Mouse (Mus musculus) inflammation-experienced regulatory T-cells (primary cell): Measurements from ENCODE around the gene Pex19. TPM values are rescaled to one million over a fixed set of nuclear protein-coding genes. Genes with fewer than 3 reads are reported as not detected.

Experiments used
- polyA plus RNA-seq, 2 experiments: library from polyadenylated mRNA; unstranded; fragments of 100-300 nt; shearing (Covaris generic); gene quantifications; one replicate each; pipeline ENCODE4 v1.2.1; 2017

The Pex19 gene
- polyA plus RNA-seq: 10 to 100 TPM; 44.8 to 54.5 TPM

DNA sequence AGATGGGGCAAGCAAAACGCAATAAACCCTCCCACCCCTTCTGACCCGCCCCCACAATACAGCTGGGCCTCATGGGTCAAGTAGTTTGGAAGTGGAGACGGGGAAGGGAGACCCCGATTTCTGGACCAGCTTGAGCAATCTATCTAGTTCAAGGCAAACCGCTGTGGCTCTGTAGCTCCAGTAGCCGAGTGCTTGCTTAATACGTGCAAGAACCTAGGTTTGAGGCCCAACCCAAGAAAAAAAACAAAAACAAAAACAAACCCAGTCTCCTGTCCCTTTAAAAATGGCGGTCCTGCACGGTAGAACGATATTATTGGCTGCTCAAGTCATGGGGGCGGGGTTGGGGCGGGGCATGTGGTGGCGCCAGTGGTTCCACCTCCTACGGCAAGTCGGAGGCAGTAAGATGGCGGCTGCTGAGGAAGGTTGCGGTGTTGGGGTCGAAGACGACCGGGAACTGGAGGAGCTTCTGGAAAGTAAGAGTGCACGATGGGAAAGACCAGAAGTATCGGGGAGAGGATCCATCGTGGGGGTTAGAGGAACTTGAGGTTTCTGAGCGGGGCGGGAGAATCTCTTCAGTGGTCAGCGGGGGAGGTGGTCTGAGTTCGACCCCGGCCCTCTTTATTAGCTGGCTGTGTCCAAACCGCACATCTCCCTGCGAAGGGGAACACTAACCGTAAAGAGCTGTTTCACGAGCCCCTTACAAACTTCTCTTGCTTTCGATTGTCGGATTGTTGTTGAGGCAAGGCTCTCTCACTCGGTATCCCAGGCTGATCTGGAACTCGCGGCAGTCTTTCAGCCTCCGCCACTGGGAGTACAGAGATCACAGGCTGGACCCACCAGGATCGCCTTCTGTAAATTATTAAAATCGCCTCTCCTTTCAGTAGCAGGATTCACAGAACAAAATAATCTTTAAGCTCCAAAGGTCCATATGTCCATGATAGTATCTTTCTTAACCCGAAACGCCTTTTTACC is at the start of gene Pex19:
Gene Pex19, plus strand, starts transcription at position 380 of the 972 bp plus-strand sequence.

DNA sequence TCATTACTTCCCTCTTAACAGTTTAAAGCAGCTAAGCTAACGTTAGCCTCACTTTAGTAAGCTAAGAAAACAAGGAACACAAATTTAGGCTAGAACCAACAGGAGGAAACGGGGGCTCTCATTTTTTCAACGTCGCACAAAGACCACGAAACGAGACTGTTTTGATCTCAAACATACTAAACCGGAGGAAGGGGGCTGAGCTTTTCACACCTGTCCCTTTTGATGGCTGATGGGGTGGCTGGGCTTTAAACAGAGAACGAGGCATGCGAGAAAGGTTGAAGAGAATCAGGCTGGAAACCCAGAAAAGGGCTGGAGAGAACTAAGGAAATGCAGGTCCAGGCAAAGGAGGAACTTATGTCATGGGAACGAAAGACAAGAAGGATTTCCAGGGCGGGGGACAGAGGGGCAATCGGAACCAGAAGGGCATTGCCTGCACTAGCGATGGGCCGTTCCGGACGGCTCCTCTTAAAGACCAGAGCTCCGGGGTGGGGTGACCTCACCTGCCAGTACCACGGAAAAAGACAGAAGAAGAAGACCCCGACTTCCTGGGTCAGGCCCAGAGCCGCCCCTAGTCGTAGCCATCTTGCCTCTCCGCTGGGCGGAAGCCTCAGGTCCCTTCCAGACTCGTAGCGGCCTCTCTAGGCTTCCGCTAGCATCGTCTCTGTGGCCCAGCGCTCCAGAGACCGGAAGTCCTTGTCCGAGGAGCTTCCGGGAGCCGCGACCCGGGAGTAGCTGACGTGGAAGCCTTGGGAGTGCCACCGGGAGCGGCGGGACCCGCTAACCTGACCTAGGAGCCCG is 44.3 kb upstream of the Pex19 start, which contains the start of the genes Copa and Ncstn:
Gene Copa, plus strand, starts transcription at position 429 of the 798 bp plus-strand sequence.
Gene Ncstn, minus strand, starts transcription at position 695 of the 798 bp plus-strand sequence.

DNA sequence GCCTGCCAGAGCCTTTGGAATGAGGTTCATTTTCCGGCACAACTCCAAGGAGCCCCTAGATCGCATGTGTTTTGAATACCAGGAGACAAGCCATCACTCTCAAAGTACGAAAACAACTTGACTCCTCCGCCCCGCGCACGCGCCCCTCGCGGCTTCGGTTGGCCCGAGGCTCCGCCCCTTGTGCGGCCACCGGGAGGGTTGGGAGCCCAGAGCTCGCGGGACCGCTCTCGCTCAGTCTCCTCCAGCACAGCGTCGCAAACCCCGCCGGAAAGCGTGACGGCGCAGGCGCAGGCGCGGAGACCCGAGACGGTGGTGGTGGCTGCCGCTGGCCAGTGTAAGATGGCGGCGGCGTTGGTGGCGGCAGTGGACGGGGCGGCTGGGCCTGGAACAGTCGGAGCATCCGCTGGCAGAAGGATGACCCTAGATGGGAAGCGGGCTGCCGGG is 21.3 kb downstream of the Pex19 start, which contains the start of gene Dcaf8:
Gene Dcaf8, plus strand, starts transcription at position 250 of the 444 bp plus-strand sequence.

Other genes with a start within 250 kb of the Pex19 start
- under 1 TPM; 0.32 to 0.47 TPM for gene Gm10521, start 231.1 kb upstream of the Pex19 start, polyA plus RNA-seq
- gene Slamf6, start 209.2 kb upstream of the Pex19 start, polyA plus RNA-seq: 100 to 1,000 TPM; 436 to 467 TPM
- gene Vangl2, start 98.3 kb upstream of the Pex19 start, polyA plus RNA-seq: under 1 TPM; 0.72 to 0.95 TPM
- under 1 TPM in 1 of 2 experiments, not detected in 1; 0.78 TPM for gene Nhlh1, start 69.2 kb upstream of the Pex19 start, polyA plus RNA-seq
- 100 to 1,000 TPM; 198 to 237 TPM for gene Copa, start 44.2 kb upstream of the Pex19 start, polyA plus RNA-seq
- 100 to 1,000 TPM; 131 to 141 TPM for gene Ncstn, start 44.0 kb upstream of the Pex19 start, polyA plus RNA-seq
- gene Dcaf8, start 21.3 kb downstream of the Pex19 start, polyA plus RNA-seq: 100 to 1,000 TPM; 104 to 123 TPM
- gene Pea15a, start 80.0 kb downstream of the Pex19 start, polyA plus RNA-seq: 10 to 100 TPM; 55.8 to 83.7 TPM
- gene Casq1, start 93.1 kb downstream of the Pex19 start, polyA plus RNA-seq: not detected
- gene Atp1a4, start 131.7 kb downstream of the Pex19 start, polyA plus RNA-seq: 1 to 10 TPM in 1 of 2 experiments, not detected in 1; 1.2 TPM
- gene Igsf8, start 134.9 kb downstream of the Pex19 start, polyA plus RNA-seq: 10 to 100 TPM; 30.5 to 47.2 TPM
- gene Atp1a2, start 171.3 kb downstream of the Pex19 start, polyA plus RNA-seq: 1 to 10 TPM in 1 of 2 experiments, under 1 TPM in 1; 0.22 to 2.1 TPM
- gene Kcnj9, start 202.6 kb downstream of the Pex19 start, polyA plus RNA-seq: under 1 TPM in 1 of 2 experiments, not detected in 1; 0.87 TPM
- gene Kcnj10, start 214.5 kb downstream of the Pex19 start, polyA plus RNA-seq: under 1 TPM; 0.13 to 0.75 TPM
- gene Pigm, start 249.8 kb downstream of the Pex19 start, polyA plus RNA-seq: 10 to 100 TPM in 1 of 2 experiments, 1 to 10 TPM in 1; 8.8 to 11.6 TPM